In genomic region chr14:105956796-105957195, GRCm38 (mm10) we compare ENCODE assay signal across 23 mouse cellular contexts.
DNase-seq lines count a peak whose midpoint lies in the region; ATAC-seq lines count a peak whose summit lies in the region.
"Had no signal": no experiment of that assay in that cellular context is flagged by ENCODE, and none has a peak within 500 bp of the region (broad histone marks: within the 10 kb centered on the region; RNA-seq: fewer than 3 reads in every experiment).

No protein-coding gene starts in this region.

- DNase-seq in frontal cortex, postnatal 10 days (ENCODE audit: low spot score in 2 of 2): no peak
- peak; percentile 31 for DNase-seq in midbrain, embryonic 11.5 days (ENCODE audit: low spot score, missing footprints)
- no peak for DNase-seq in midbrain, embryonic 14.5 days
- no peak for DNase-seq in liver, embryonic 11.5 days (ENCODE audit: low spot score)
- no peak for DNase-seq in thymus, adult 18-20 months
- DNase-seq: adrenal gland, postnatal 36 days; cerebellum, adult 11-12 months; cerebellum, adult 8-10 months; cerebellum, postnatal 10 days; gastrocnemius, postnatal 25 days; heart, adult 2 months had no signal

- H3K9ac ChIP-seq in midbrain, embryonic 11.5 days (ENCODE audit: low read length): no peak overlapping the region
- H3K9ac ChIP-seq in midbrain, embryonic 14.5 days (replicated peaks; ENCODE audit: low read length): no peak overlapping the region
- H3K9ac ChIP-seq in liver, embryonic 11.5 days (ENCODE audit: low read depth, low read length): no peak overlapping the region
- H3K9ac ChIP-seq: forebrain, embryonic 13.5 days; heart, embryonic 13.5 days; hindbrain, embryonic 12.5 days; hindbrain, embryonic 15.5 days had no signal

- WGBS in midbrain, embryonic 11.5 days: 89% methylated on average over 4 of the region's 4 CpGs
- WGBS in midbrain, embryonic 14.5 days: 94% methylated on average over 4 of the region's 4 CpGs
- 92% methylated on average over 4 of the region's 4 CpGs for WGBS in liver, embryonic 11.5 days

- no peaks in the 10 kb centered on the region for H3K4me1 ChIP-seq in midbrain, embryonic 11.5 days (ENCODE audit: control insufficient read depth, insufficient read depth, low read length)
- H3K4me1 ChIP-seq in midbrain, embryonic 14.5 days (ENCODE audit: control insufficient read depth, insufficient read depth, low read length): no peaks in the 10 kb centered on the region
- H3K4me1 ChIP-seq in liver, embryonic 11.5 days (replicated peaks; ENCODE audit: control insufficient read depth, insufficient read depth, low read length): no peaks in the 10 kb centered on the region
- H3K4me1 ChIP-seq: forebrain, embryonic 10.5 days; forebrain, embryonic 13.5 days; heart, embryonic 10.5 days; heart, embryonic 13.5 days; hindbrain, embryonic 12.5 days; hindbrain, embryonic 15.5 days had no signal

- H3K4me3 ChIP-seq in midbrain, embryonic 11.5 days (ENCODE audit: low read depth, low read length): no peak overlapping the region
- no peak overlapping the region for H3K4me3 ChIP-seq in midbrain, embryonic 14.5 days (replicated peaks; ENCODE audit: low read depth, low read length)
- H3K4me3 ChIP-seq in liver, embryonic 11.5 days (ENCODE audit: low read depth, low read length): no peak overlapping the region
- H3K4me3 ChIP-seq: forebrain, embryonic 10.5 days; forebrain, embryonic 13.5 days; heart, adult 2 months; heart, embryonic 10.5 days; heart, embryonic 13.5 days; hindbrain, embryonic 12.5 days; hindbrain, embryonic 15.5 days had no signal

- ATAC-seq in frontal cortex, adult (ENCODE audit: low TSS enrichment): peak; percentile 44; the same call in 1 of the 2 replicates
- no peak for ATAC-seq in midbrain, embryonic 11.5 days (ENCODE audit: low FRiP score)
- ATAC-seq in midbrain, embryonic 14.5 days (ENCODE audit: low FRiP score, low TSS enrichment): no peak
- ATAC-seq in megakaryocyte, adult 5-6 weeks (ENCODE audit: poor library complexity, severe bottlenecking): peak; percentile 49
- no peak for ATAC-seq in liver, embryonic 11.5 days (replicated peaks; ENCODE audit: low FRiP score)
- ATAC-seq: forebrain, embryonic 13.5 days; forebrain, embryonic 16.5 days; Patski had no signal

- no peaks in the 10 kb centered on the region for H3K36me3 ChIP-seq in midbrain, embryonic 11.5 days (ENCODE audit: control insufficient read depth, insufficient read depth, low read length)
- no peaks in the 10 kb centered on the region for H3K36me3 ChIP-seq in midbrain, embryonic 14.5 days (ENCODE audit: control insufficient read depth, insufficient read depth, low read length)
- no peaks in the 10 kb centered on the region for H3K36me3 ChIP-seq in liver, embryonic 11.5 days (ENCODE audit: control insufficient read depth, insufficient read depth, low read length)
- H3K36me3 ChIP-seq: forebrain, embryonic 10.5 days; G1E; heart, embryonic 10.5 days; heart, embryonic 13.5 days; hindbrain, embryonic 12.5 days; hindbrain, embryonic 15.5 days had no signal

- no peaks in the 10 kb centered on the region for H3K9me3 ChIP-seq in midbrain, embryonic 11.5 days (ENCODE audit: control insufficient read depth, low read length)
- H3K9me3 ChIP-seq in midbrain, embryonic 14.5 days (ENCODE audit: control insufficient read depth, low read length): no peaks in the 10 kb centered on the region
- no peaks in the 10 kb centered on the region for H3K9me3 ChIP-seq in liver, embryonic 11.5 days (ENCODE audit: control insufficient read depth, low read length)
- H3K9me3 ChIP-seq: forebrain, embryonic 10.5 days; forebrain, embryonic 13.5 days; heart, embryonic 10.5 days; heart, embryonic 13.5 days; hindbrain, embryonic 12.5 days; hindbrain, embryonic 15.5 days had no signal

- H3K27me3 ChIP-seq in midbrain, embryonic 11.5 days (ENCODE audit: control insufficient read depth, insufficient read depth, low read length): no peaks in the 10 kb centered on the region
- H3K27me3 ChIP-seq in midbrain, embryonic 14.5 days (ENCODE audit: control insufficient read depth, insufficient read depth, low read length): no peaks in the 10 kb centered on the region
- no peaks in the 10 kb centered on the region for H3K27me3 ChIP-seq in liver, embryonic 11.5 days (replicated peaks; ENCODE audit: control insufficient read depth, insufficient read depth, low read length)
- H3K27me3 ChIP-seq: CH12.LX; forebrain, embryonic 13.5 days; heart, embryonic 13.5 days; hindbrain, embryonic 12.5 days; hindbrain, embryonic 15.5 days; Patski had no signal

- no peak overlapping the region for H3K4me2 ChIP-seq in midbrain, embryonic 11.5 days
- H3K4me2 ChIP-seq in midbrain, embryonic 14.5 days (ENCODE audit: low read length): no peak overlapping the region
- H3K4me2 ChIP-seq in liver, embryonic 11.5 days: no peak overlapping the region
- H3K4me2 ChIP-seq: forebrain, embryonic 13.5 days; heart, embryonic 13.5 days; hindbrain, embryonic 12.5 days; hindbrain, embryonic 15.5 days had no signal

- H3K27ac ChIP-seq in midbrain, embryonic 11.5 days (ENCODE audit: low read depth, low read length): no peak overlapping the region
- H3K27ac ChIP-seq in midbrain, embryonic 14.5 days (replicated peaks; ENCODE audit: low read depth, low read length): no peak overlapping the region
- no peak overlapping the region for H3K27ac ChIP-seq in liver, embryonic 11.5 days (ENCODE audit: low read depth, low read length)
- H3K27ac ChIP-seq: forebrain, embryonic 10.5 days; forebrain, embryonic 13.5 days; heart, adult 2 months; heart, embryonic 10.5 days; heart, embryonic 13.5 days; hindbrain, embryonic 12.5 days; hindbrain, embryonic 15.5 days had no signal

Comparison
In these comparisons a context has a peak if more than half of its experiments do, and no peak if none do; other contexts are left out.
1. ATAC-seq: peak in frontal cortex, adult (single experiment) and megakaryocyte, adult 5-6 weeks (single experiment); none in midbrain, embryonic 11.5 days (single experiment), midbrain, embryonic 14.5 days (single experiment) and liver, embryonic 11.5 days (single experiment).